Mouse (Mus musculus) embryonic fibroblast, embryonic 13.5 days (primary cell): ENCODE data around the gene Fes.

Experiments
- CTCF ChIP-seq: IDR thresholded peaks from 2 replicates; pipeline ENCODE4 v1.5.1; 2011; ENCODE audit warnings: mild to moderate bottlenecking, control low read depth, low read length, moderate library complexity, borderline replicate concordance; ENCODE audit not compliant: insufficient read depth
- POLR2A ChIP-seq: IDR thresholded peaks from 2 replicates; pipeline ENCODE4 v1.6.1; 2011; ENCODE audit warnings: low read depth, mild to moderate bottlenecking, control low read depth, low read length, moderate library complexity

DNA sequence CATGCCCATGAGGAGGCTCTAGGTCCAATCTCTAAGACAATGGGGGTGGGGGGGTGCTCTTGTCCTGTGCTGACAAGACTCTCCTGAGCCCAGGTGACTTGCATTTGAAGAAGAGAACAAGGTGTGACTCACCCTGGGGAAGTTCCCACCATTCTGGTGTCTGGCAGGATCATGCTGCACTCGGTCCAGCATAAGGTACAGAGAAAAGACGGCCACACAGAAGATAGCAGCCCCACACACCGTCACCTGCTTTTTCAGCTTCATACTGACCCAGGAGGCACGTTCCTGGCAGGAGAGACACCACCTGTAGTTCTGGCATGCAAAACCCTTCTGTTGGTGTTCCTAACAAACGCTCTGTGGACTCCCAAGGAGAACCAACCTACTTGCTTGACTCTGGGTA is 18.3 kb downstream of the Fes start:
- no peak for TF ChIP-seq CTCF
- no peak for TF ChIP-seq POLR2A
